Mouse (Mus musculus): ENCODE measurements at regions not wholly inside any gene's neighbourhood (a gene's known extent, or its start where the extent isn't known, plus 50 kb on each side); places are given as distances from the start of the nearest gene placed in this dataset.

DNA sequence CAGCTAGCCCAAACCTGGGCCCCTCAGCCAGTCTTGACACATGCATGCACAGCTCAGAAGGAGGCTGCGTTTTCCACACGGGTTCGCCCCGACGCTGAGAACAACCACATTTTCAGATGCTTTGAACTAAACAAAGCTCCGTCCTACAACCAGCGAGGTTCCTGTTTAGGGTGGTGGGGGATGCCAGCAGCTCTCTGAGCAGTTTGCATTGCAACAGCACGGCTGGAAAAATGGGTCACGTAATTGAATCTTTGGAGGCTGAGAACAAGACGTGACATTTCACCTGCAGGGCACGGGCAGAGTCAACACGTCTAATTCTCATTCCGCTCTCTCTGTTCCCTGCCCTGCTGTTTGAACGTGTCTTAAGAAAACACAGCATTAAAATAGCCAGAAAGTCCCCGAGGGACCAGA lies 119.2 kb downstream of the Syk start:
- no peak for DNase-seq (ENCODE audit: low spot score)

DNA sequence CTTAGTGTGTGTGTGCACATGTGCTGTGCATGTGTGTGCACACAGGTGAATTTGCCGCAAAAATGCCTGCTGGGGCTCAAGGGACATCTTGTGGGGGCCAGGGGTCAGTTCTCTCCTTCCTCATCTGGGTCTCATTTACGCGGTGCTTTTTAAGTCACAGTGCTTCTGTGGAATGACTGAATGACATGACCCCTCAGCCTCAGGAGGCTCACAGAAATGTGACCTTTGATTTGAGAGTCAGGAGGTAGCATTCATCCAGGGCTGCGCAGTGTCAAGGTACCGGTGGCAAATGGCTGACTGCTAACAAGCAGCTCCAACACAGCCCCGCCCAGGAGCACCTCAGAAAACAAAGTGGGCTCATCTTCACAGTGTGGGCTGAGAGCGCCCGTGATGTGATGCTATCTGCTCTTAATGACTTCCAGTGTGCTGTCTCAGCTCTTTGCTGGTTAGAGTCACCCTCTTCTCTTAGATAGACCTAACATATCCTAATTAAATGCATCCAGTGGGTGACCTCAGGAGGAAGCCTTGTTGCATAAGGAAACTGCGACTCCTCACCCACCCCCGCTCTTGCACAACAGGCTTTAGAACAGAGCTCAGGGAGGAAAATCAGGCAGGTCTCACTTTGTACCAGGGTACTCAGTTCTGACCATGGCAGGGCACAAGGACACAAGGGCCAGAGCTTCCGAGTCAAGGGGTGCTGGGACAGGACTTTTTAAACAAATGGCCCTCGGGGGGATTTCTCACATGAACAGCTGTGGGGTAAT lies 120.6 kb downstream of the Syk start:
- DNase-seq (ENCODE audit: low spot score), result no peak

GRCm38 (mm10) chr13:52704673-52705072 lies 121.7 kb downstream of the Syk start:
- DNase-seq (ENCODE audit: low spot score), result no peak

DNA sequence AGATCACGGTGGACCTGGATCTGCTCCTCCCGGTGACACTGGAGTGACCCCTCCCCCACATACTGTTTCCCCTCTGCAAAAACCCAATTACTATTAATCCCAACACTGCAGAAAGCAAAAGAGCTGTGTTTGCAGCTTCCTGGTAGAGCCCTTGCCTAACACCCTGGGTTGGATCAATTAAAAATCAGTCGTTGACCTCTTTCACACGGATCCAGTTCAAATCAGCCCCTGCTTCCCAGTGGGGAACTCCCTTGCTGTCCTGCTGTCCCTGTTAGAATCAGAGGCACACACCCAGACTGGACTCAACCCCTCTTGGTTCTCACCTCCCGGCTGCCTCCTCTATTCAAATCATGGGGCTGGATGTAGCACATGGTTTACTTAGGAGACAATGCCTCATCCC lies 126.6 kb downstream of the Syk start:
- no peak for DNase-seq (ENCODE audit: low spot score)

DNA sequence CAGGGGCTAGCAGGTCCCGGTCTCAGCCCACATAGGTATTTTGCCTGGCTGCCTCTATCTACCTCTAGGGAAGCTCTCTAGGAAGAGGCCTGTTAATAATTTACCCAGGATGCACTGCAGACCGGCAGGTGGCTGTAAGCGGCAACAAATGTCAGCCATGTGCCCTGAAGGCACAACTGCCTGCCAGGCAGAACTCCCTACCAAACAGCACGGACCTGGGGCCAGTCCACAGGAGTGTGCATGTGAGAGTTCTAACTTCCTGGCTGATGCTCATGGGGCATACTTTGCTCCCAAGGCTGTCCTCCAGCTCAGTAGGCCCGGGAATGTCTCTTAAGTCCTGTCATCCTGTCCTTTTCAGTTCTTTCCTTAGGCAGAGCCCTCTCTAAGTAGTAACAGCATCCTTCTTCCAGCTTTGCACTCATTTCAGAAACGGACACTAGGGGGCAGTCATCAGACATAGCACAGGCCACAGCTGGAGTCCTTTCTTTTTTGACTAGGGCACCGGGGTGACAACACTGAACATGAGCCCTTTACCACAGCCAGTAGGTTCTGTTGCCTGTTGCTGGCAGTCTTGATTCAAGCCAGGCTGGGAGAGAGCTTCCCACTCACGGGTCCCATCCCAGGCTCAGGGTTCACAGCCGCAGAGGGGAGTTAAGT lies 128.9 kb downstream of the Syk start:
- peak; percentile 64 for DNase-seq (ENCODE audit: low spot score)

- no peak for DNase-seq (ENCODE audit: low spot score)
These were observed 138.5 kb downstream of the Syk start for GRCm38 (mm10) chr13:52721463-52721862.

- DNase-seq (ENCODE audit: low spot score), result no peak
These were observed 139.7 kb downstream of the Syk start for GRCm38 (mm10) chr13:52722718-52723117.

- no peak for DNase-seq (ENCODE audit: low spot score)
These were observed 143.1 kb downstream of the Syk start for GRCm38 (mm10) chr13:52726043-52726442.

DNA sequence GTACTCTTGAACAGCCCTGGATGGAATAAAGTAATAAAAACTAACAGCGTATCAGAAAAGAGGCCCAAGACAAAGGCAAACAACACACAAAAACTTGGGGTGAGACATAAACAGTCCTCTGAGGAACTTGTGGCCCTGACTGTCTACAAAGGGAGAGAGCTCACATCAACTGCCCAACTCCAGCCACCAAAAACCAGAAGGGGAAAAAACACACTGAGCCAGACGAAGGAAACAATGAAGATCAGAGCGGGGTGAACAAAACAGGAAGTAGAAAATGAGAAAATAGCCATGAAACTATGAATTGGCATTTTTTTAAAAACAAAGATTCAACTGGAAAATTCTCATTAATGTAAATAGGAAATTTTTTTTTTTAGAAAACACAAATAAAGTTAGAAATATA lies 143.6 kb downstream of the Syk start:
- DNase-seq (ENCODE audit: low spot score), result no peak

GRCm38 (mm10) chr13:52735453-52735933 lies 152.5 kb downstream of the Syk start:
- DNase-seq (ENCODE audit: low spot score), result no peak

DNA sequence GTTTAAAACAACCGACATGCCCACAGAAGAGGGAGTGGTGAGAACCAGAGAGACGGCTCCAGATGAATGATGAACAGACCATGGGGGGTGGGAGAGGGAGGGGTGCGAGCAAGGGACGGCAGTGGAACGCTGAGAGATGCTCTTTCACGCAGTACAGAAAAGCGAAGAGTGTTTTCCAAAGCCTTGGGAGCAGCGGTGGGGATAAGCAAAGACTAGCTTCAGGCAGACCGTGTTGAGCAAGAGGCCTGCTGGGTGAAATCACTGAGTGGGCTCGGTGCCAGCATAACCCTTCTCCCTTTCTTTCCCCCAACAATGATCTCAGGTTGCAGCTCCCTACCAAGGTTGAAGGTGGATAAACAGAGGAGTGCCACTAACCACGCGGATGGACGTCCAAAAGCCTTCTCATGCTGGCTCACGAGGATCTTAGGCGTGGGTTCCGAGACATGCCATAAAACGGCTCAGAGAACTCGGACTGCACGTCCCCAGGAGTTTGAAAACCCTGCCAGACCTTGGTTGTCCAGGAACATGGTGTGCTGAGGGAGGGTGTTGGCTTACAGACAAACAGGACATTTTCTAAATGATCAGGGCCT lies 153.1 kb downstream of the Syk start:
- no peak for DNase-seq (ENCODE audit: low spot score)

DNA sequence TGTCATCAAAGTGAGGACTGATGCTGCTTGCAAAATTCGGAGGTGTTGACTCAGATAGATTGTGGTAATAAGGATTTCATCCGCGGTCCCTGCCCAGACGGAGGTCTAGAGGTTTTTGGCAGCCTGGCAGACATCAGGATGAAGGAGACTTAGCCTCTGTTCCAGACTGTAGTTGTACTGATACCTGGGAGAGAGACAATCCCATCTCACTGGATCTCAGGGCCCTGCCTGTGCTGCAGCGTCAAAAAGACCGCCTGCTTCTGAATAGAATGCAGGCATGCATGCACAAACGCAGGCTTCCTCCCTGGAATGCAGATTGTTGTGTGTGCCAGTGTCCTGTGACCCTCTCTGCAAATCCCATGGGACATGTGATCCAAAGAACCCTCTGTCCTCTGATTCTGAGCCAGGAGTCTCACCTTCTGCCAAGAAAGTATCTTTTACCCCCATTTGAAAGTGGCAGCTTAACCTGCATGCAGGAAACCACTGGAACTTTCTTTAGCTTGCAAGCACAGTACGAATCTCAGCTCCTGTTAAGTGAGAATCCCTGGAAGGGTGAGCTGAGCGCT lies 155.2 kb downstream of the Syk start:
- DNase-seq (ENCODE audit: low spot score), result no peak

GRCm38 (mm10) chr13:52741371-52741770 lies 158.4 kb downstream of the Syk start:
- no peak for DNase-seq (ENCODE audit: low spot score)

GRCm38 (mm10) chr13:52756005-52756404 lies 173.0 kb downstream of the Syk start:
- no peak for DNase-seq (ENCODE audit: low spot score)

- DNase-seq (ENCODE audit: low spot score), result peak; percentile 31
These were observed 163.8 kb downstream of the Auh start for GRCm38 (mm10) chr13:52765508-52766181.

- DNase-seq (ENCODE audit: low spot score), result no peak
These were observed 163.2 kb downstream of the Auh start for GRCm38 (mm10) chr13:52766236-52766635.

- no peak for DNase-seq (ENCODE audit: low spot score)
These were observed 159.5 kb downstream of the Auh start for GRCm38 (mm10) chr13:52769956-52770355.

DNA sequence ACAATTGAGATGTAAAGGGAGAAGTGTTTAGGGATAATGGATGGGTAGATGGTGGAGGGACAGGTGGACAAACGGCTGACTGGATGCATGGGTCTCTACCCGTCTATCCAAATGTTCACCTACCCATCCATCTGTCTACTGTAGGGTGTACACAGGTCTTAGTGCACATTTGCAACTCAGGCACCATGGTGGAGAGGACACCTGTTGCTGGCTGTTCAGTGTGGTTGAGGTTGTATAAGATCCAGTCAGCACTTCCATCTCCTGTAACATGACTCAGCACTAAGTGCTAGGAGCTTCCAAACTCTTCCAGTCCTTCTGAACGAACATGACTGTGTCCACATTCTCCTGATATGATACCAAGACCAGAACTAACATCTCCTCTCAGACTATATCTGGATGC lies 158.0 kb downstream of the Auh start:
- no peak for DNase-seq (ENCODE audit: low spot score)

- no peak for DNase-seq (ENCODE audit: low spot score)
These were observed 157.4 kb downstream of the Auh start for GRCm38 (mm10) chr13:52772081-52772480.

GRCm38 (mm10) chr13:52777396-52778034 lies 152.0 kb downstream of the Auh start:
- DNase-seq (ENCODE audit: low spot score), result no peak

DNA sequence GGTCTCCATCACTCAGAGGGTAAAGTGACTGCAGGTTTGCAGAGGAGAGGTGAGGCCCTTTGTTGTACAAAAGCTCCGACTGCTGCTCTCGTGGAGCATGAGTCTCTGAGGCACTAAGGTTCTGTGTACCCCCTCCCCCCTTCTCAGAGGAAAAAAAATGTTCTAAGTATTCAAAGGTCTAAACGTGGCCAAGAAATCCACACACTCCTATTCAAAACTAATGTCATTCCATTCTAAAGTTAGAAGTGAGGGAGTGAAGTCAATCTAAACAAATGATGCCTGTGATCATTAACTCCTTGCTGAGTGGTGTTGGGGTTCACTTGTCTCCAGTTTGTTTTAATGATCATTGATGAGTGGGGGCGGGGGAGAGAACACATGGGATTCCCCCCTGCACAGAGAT lies 150.6 kb downstream of the Auh start:
- no peak for DNase-seq (ENCODE audit: low spot score)

Data from left cerebral cortex, adult 11 months (tissue).